Mouse (Mus musculus) NIH3T3 (cell line): Measurements from ENCODE around the gene Pphln1.
A peak's percentile ranks its signal among the peaks of the same experiment; 100 is the strongest.
"Not testable (repeated sequence)": the region's sequence is repeated elsewhere in the genome, so short reads cannot be mapped to it uniquely, and the experiment has no call there.

Source experiments
- DNase-seq: peaks from one replicate; pipeline ENCODE4 v3.0.0-alpha.2; 2012; ENCODE audit warnings: low read depth

Pphln1 gene

GRCm38 (mm10) chr15:93397826-93398698 is at the start of gene Pphln1, which contains the start of gene Zcrb1:
Gene Pphln1 (plus strand): TSS chr15:93398350.
Gene Zcrb1 (minus strand): TSS chr15:93398334.
- peak; percentile 92 for DNase-seq

- DNase-seq: peak; percentile 35
Measured at GRCm38 (mm10) chr15:93358346-93359095, 39.6 kb upstream of the Pphln1 start.

GRCm38 (mm10) chr15:93365561-93365960 is 32.6 kb upstream of the Pphln1 start:
- no peak for DNase-seq

- DNase-seq: peak; percentile 12
Measured at GRCm38 (mm10) chr15:93368558-93368957, 29.6 kb upstream of the Pphln1 start.

- no peak for DNase-seq
Measured at GRCm38 (mm10) chr15:93371838-93372237, 26.3 kb upstream of the Pphln1 start.

GRCm38 (mm10) chr15:93372525-93373119 is 25.5 kb upstream of the Pphln1 start:
- not testable (repeated sequence) for DNase-seq

GRCm38 (mm10) chr15:93375696-93376095 is 22.5 kb upstream of the Pphln1 start:
- DNase-seq: no peak

- peak; percentile 56 for DNase-seq
Measured at GRCm38 (mm10) chr15:93379177-93379576, 19.0 kb upstream of the Pphln1 start.

- DNase-seq: no peak
Measured at GRCm38 (mm10) chr15:93381337-93381736, 16.8 kb upstream of the Pphln1 start.

- DNase-seq: peak; percentile 25
Measured at GRCm38 (mm10) chr15:93397269-93397668, 881 bp upstream of the Pphln1 start.

GRCm38 (mm10) chr15:93398699-93399540 is 770 bp downstream of the Pphln1 start:
- DNase-seq: peak; percentile 26

GRCm38 (mm10) chr15:93401446-93401845 is 3.3 kb downstream of the Pphln1 start:
- DNase-seq: no peak

- DNase-seq: no peak
Measured at GRCm38 (mm10) chr15:93402730-93403129, 4.6 kb downstream of the Pphln1 start.

- no peak for DNase-seq
Measured at GRCm38 (mm10) chr15:93404849-93405248, 6.7 kb downstream of the Pphln1 start.

- no peak for DNase-seq
Measured at GRCm38 (mm10) chr15:93405446-93405986, 7.4 kb downstream of the Pphln1 start.

GRCm38 (mm10) chr15:93406492-93406891 is 8.3 kb downstream of the Pphln1 start:
- DNase-seq: no peak

GRCm38 (mm10) chr15:93412445-93412844 is 14.3 kb downstream of the Pphln1 start:
- no peak for DNase-seq

- no peak for DNase-seq
Measured at GRCm38 (mm10) chr15:93414456-93414855, 16.3 kb downstream of the Pphln1 start.

- no peak for DNase-seq
Measured at GRCm38 (mm10) chr15:93416300-93416699, 18.1 kb downstream of the Pphln1 start.

- DNase-seq: no peak
Measured at GRCm38 (mm10) chr15:93420596-93420995, 22.4 kb downstream of the Pphln1 start.

GRCm38 (mm10) chr15:93422537-93422936 is 24.4 kb downstream of the Pphln1 start:
- DNase-seq: peak; percentile 27
